Mouse (Mus musculus): ENCODE results near the gene Mymk. TPM values are rescaled to one million over a fixed set of nuclear protein-coding genes. Genes with fewer than 3 reads are reported as not detected.

The Mymk gene
- polyA plus RNA-seq (2014; fragmentation: Illumina TruSeq; extraction: RNeasy Lipid Tissue Mini Kit (QIAGEN cat#74804); ENCODE audit: low read depth, low replicate concordance) = not detected

GRCm38 (mm10) chr2:27071978-27072377, at the start of gene Mymk:
TSS of gene Mymk (minus strand) at chr2:27072179.

GRCm38 (mm10) chr2:27079152-27079584, 7.2 kb upstream of the Mymk start, which contains the start of gene Adamtsl2:
TSS of gene Adamtsl2 (plus strand) at chr2:27079379.

GRCm38 (mm10) chr2:27027618-27028436, 44.2 kb downstream of the Mymk start, which contains the start of gene Slc2a6:
TSS of gene Slc2a6 (minus strand) at chr2:27027998.

Other genes with a start within 250 kb of the Mymk start
- not detected for gene Abo, start 207.2 kb downstream of the Mymk start, polyA plus RNA-seq (2014; fragmentation: Illumina TruSeq; extraction: RNeasy Lipid Tissue Mini Kit (QIAGEN cat#74804); ENCODE audit: low read depth, low replicate concordance)
- 11.8 TPM for gene Surf6, start 169.3 kb downstream of the Mymk start, polyA plus RNA-seq (2014; fragmentation: Illumina TruSeq; extraction: RNeasy Lipid Tissue Mini Kit (QIAGEN cat#74804); ENCODE audit: low read depth, low replicate concordance)
- gene Med22, start 161.5 kb downstream of the Mymk start, polyA plus RNA-seq (2014; fragmentation: Illumina TruSeq; extraction: RNeasy Lipid Tissue Mini Kit (QIAGEN cat#74804); ENCODE audit: low read depth, low replicate concordance) = 28.6 TPM
- 813 TPM for gene Rpl7a, start 161.4 kb downstream of the Mymk start, polyA plus RNA-seq (2014; fragmentation: Illumina TruSeq; extraction: RNeasy Lipid Tissue Mini Kit (QIAGEN cat#74804); ENCODE audit: low read depth, low replicate concordance)
- gene Surf2, start 155.8 kb downstream of the Mymk start, polyA plus RNA-seq (2014; fragmentation: Illumina TruSeq; extraction: RNeasy Lipid Tissue Mini Kit (QIAGEN cat#74804); ENCODE audit: low read depth, low replicate concordance) = 33.6 TPM
- gene Surf1, start 155.6 kb downstream of the Mymk start, polyA plus RNA-seq (2014; fragmentation: Illumina TruSeq; extraction: RNeasy Lipid Tissue Mini Kit (QIAGEN cat#74804); ENCODE audit: low read depth, low replicate concordance) = 65.6 TPM
- gene Surf4, start 138.3 kb downstream of the Mymk start, polyA plus RNA-seq (2014; fragmentation: Illumina TruSeq; extraction: RNeasy Lipid Tissue Mini Kit (QIAGEN cat#74804); ENCODE audit: low read depth, low replicate concordance) = 89.7 TPM
- not detected for gene Stkld1, start 138.1 kb downstream of the Mymk start, polyA plus RNA-seq (2014; fragmentation: Illumina TruSeq; extraction: RNeasy Lipid Tissue Mini Kit (QIAGEN cat#74804); ENCODE audit: low read depth, low replicate concordance)
- gene Rexo4, start 107.8 kb downstream of the Mymk start, polyA plus RNA-seq (2014; fragmentation: Illumina TruSeq; extraction: RNeasy Lipid Tissue Mini Kit (QIAGEN cat#74804); ENCODE audit: low read depth, low replicate concordance) = 19.7 TPM
- 0.13 TPM for gene Adamts13, start 98.8 kb downstream of the Mymk start, polyA plus RNA-seq (2014; fragmentation: Illumina TruSeq; extraction: RNeasy Lipid Tissue Mini Kit (QIAGEN cat#74804); ENCODE audit: low read depth, low replicate concordance)
- gene Cacfd1, start 62.3 kb downstream of the Mymk start, polyA plus RNA-seq (2014; fragmentation: Illumina TruSeq; extraction: RNeasy Lipid Tissue Mini Kit (QIAGEN cat#74804); ENCODE audit: low read depth, low replicate concordance) = 43.6 TPM
- 0.34 TPM for gene Slc2a6, start 44.2 kb downstream of the Mymk start, polyA plus RNA-seq (2014; fragmentation: Illumina TruSeq; extraction: RNeasy Lipid Tissue Mini Kit (QIAGEN cat#74804); ENCODE audit: low read depth, low replicate concordance)
- 19.6 TPM for gene Adamtsl2, start 7.2 kb upstream of the Mymk start, polyA plus RNA-seq (2014; fragmentation: Illumina TruSeq; extraction: RNeasy Lipid Tissue Mini Kit (QIAGEN cat#74804); ENCODE audit: low read depth, low replicate concordance)
- gene Fam163b, start 70.3 kb upstream of the Mymk start, polyA plus RNA-seq (2014; fragmentation: Illumina TruSeq; extraction: RNeasy Lipid Tissue Mini Kit (QIAGEN cat#74804); ENCODE audit: low read depth, low replicate concordance) = 0.47 TPM
- 2.9 TPM for gene Dbh, start 93.1 kb upstream of the Mymk start, polyA plus RNA-seq (2014; fragmentation: Illumina TruSeq; extraction: RNeasy Lipid Tissue Mini Kit (QIAGEN cat#74804); ENCODE audit: low read depth, low replicate concordance)
- gene Sardh, start 176.2 kb upstream of the Mymk start, polyA plus RNA-seq (2014; fragmentation: Illumina TruSeq; extraction: RNeasy Lipid Tissue Mini Kit (QIAGEN cat#74804); ENCODE audit: low read depth, low replicate concordance) = 9.4 TPM